Comparison of ENCODE assay signal across 10 mouse cellular contexts in the genomic region with DNA sequence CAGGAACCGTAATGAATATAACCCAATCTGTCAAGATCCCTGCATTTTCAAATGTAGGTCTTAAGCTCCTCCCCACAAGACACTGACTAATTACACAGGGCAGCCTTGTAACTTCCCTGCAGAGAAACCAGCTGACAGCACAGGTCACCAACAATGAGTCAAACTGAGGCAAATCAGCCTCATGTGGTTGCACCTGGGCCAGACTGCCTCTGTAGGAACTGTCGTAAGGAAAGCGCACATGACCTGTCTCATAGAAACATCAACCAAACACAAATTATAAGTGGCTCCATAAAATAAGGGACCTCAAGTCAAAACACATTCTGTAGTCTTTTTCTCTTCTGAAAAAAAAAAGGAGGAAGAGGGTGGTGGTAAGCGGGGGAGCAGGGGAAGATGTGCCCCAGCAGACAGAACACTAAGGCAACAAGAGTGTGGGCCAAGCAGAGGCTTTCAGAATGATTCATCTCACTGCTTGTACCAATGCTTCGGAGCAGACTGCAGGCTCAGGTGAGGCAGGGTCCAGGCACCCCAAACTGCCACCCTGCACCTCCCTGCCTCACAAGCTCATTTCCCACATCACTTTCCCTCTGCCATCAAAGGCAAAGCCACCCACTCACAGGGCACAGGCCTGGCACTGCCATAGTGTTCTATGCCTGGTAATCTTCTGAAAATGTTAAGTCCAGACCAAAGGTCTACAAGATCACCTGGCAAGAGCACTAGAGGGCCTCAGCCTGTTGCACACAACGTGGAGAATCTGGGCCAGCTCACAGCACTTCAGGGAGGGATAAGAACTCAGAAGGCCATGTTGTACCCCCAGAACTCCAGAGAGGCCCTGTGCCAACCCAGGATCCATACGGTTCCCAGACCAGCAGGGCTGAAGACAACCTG. TPM values are rescaled to one million over a fixed set of nuclear protein-coding genes. Genes with fewer than 3 reads are reported as not detected.
DNase-seq lines count a peak whose midpoint lies in the region; ATAC-seq and TF ChIP-seq lines count a peak whose summit lies in the region.
"Had no signal": no experiment of that assay in that cellular context is flagged by ENCODE, and none has a peak within 500 bp of the region (broad histone marks: within the 10 kb centered on the region; RNA-seq: fewer than 3 reads in every experiment).

No protein-coding gene starts in this region.

- peak overlapping the region; percentile 31; the same call in 1 of the 2 replicates for H3K27ac ChIP-seq in intestine, embryonic 16.5 days (ENCODE audit: low read length)
- H3K27ac ChIP-seq in intestine, embryonic 15.5 days, result no peak overlapping the region
- peak overlapping the region; percentile 55 for H3K27ac ChIP-seq in thymus, adult 2 months (ENCODE audit: control insufficient read depth, insufficient read depth, low read length)
- H3K27ac ChIP-seq in limb, embryonic 10.5 days, result peak overlapping the region; percentile 25; the same call in 1 of the 2 replicates

- no peak for ATAC-seq in intestine, embryonic 16.5 days
- no peak for ATAC-seq in intestine, embryonic 15.5 days

- H3K4me3 ChIP-seq in intestine, embryonic 16.5 days (ENCODE audit: low read length), result no peak overlapping the region
- H3K4me3 ChIP-seq in intestine, embryonic 15.5 days (replicated peaks), result no peak overlapping the region
- H3K4me3 ChIP-seq in thymus, adult 2 months (ENCODE audit: control insufficient read depth, insufficient read depth, low read length), result no peak overlapping the region
- no peak overlapping the region for H3K4me3 ChIP-seq in limb, embryonic 10.5 days

- H3K9me3 ChIP-seq in intestine, embryonic 16.5 days (ENCODE audit: control insufficient read depth, low read length), result no peaks in the 10 kb centered on the region
- H3K9me3 ChIP-seq in intestine, embryonic 15.5 days, result no peaks in the 10 kb centered on the region
- H3K9me3 ChIP-seq in limb, embryonic 10.5 days (replicated peaks), result no peaks in the 10 kb centered on the region

- no peak for DNase-seq in thymus, adult 2 months
- DNase-seq in thymus, postnatal 36 days, result no peak
- no peak for DNase-seq in limb, embryonic 10.5 days (ENCODE audit: low spot score)
- no peak for DNase-seq in cerebellum, postnatal 36 days
- DNase-seq in embryo, embryonic 10 days (ENCODE audit: low spot score), result no peak
- DNase-seq in cerebellum, postnatal 14 days, result no peak
- DNase-seq: embryo, embryonic 11 days; right cerebral cortex, postnatal 25 days had no signal

- H3K4me1 ChIP-seq in intestine, embryonic 16.5 days (ENCODE audit: control insufficient read depth, insufficient read depth, low read length), result peaks cover 42% of the 10 kb centered on the region
- H3K4me1 ChIP-seq in intestine, embryonic 15.5 days (replicated peaks), result peaks cover 27% of the 10 kb centered on the region
- peaks cover 62% of the 10 kb centered on the region for H3K4me1 ChIP-seq in thymus, adult 2 months (replicated peaks; ENCODE audit: control insufficient read depth, insufficient read depth, low read length)
- peaks cover 61% of the 10 kb centered on the region for H3K4me1 ChIP-seq in limb, embryonic 10.5 days

- H3K27me3 ChIP-seq in intestine, embryonic 16.5 days (replicated peaks; ENCODE audit: control insufficient read depth, insufficient read depth, low read length), result no peaks in the 10 kb centered on the region
- H3K27me3 ChIP-seq in intestine, embryonic 15.5 days (replicated peaks), result no peaks in the 10 kb centered on the region
- no peaks in the 10 kb centered on the region for H3K27me3 ChIP-seq in thymus, adult 2 months (ENCODE audit: control insufficient read depth, insufficient read depth, low read length)
- H3K27me3 ChIP-seq in limb, embryonic 10.5 days (ENCODE audit: low read depth, poor library complexity, severe bottlenecking), result no peaks in the 10 kb centered on the region

- H3K4me2 ChIP-seq in intestine, embryonic 16.5 days (ENCODE audit: low read depth, low read length), result no peak overlapping the region
- no peak overlapping the region for H3K4me2 ChIP-seq in intestine, embryonic 15.5 days (replicated peaks)

- no peaks in the 10 kb centered on the region for H3K36me3 ChIP-seq in intestine, embryonic 16.5 days (ENCODE audit: control insufficient read depth, insufficient read depth, low read length)
- no peaks in the 10 kb centered on the region for H3K36me3 ChIP-seq in intestine, embryonic 15.5 days
- H3K36me3 ChIP-seq in thymus, adult 2 months (ENCODE audit: control insufficient read depth, insufficient read depth, low read length), result no peaks in the 10 kb centered on the region
- peaks cover 37% of the 10 kb centered on the region for H3K36me3 ChIP-seq in limb, embryonic 10.5 days

- no peak for TF ChIP-seq CTCF in thymus, adult 2 months (IDR thresholded peaks at IDR 0.05; ENCODE audit: borderline replicate concordance, control insufficient read depth, extremely low read depth, insufficient read depth, low read length, poor library complexity)

- no peak for TF ChIP-seq POLR2A in thymus, adult 2 months (IDR thresholded peaks at IDR 0.05; ENCODE audit: control insufficient read depth, extremely low read depth, insufficient read depth, low read length, poor library complexity)

- 0 out of 2 replicates have a peak overlapping the region, but pooled peaks have one; percentile 2 for H3K9ac ChIP-seq in intestine, embryonic 16.5 days (ENCODE audit: low read depth, low read length)
- H3K9ac ChIP-seq in intestine, embryonic 15.5 days, result no peak overlapping the region

- WGBS in intestine, embryonic 16.5 days, result 75% methylated on average over 7 of the region's 7 CpGs
- WGBS in intestine, embryonic 15.5 days, result 77% methylated on average over 7 of the region's 7 CpGs
- 32% methylated on average over 7 of the region's 7 CpGs for WGBS in thymus, adult 2 months
- 83% methylated on average over 7 of the region's 7 CpGs for WGBS in limb, embryonic 10.5 days

RNA-seq across cellular contexts. Expression of a gene that starts 16.6 kb away (rescaled TPM):
- polyA plus RNA-seq in intestine, embryonic 16.5 days (2015; fragmentation: Nextera tagmentation; extraction: Ambion mirVana), result 65.0 and 65.6 TPM in 2 replicates
- polyA plus RNA-seq in intestine, embryonic 15.5 days (2015; fragmentation: Nextera tagmentation; extraction: Ambion mirVana), result 56.8 and 61.0 TPM in 2 replicates
- 86.4 and 87.4 TPM in 2 replicates for polyA plus RNA-seq in thymus, adult 2 months (2012; rRNA removed)
- polyA plus RNA-seq in limb, embryonic 10.5 days (2016; fragmentation: Nextera tagmentation; extraction: Ambion mirVana), result 75.3 and 77.6 TPM in 2 replicates

RNA-seq across cellular contexts. Expression of a gene that starts 56.9 kb away (rescaled TPM):
- 0.11 and 0.13 TPM in 2 replicates for polyA plus RNA-seq in intestine, embryonic 16.5 days (2015; fragmentation: Nextera tagmentation; extraction: Ambion mirVana)
- 0.13 and 0.14 TPM in 2 replicates for polyA plus RNA-seq in intestine, embryonic 15.5 days (2015; fragmentation: Nextera tagmentation; extraction: Ambion mirVana)
- polyA plus RNA-seq in thymus, adult 2 months (2012; rRNA removed), result 5.4 and 7.0 TPM in 2 replicates
- 0.10 and 0.25 TPM in 2 replicates for polyA plus RNA-seq in limb, embryonic 10.5 days (2016; fragmentation: Nextera tagmentation; extraction: Ambion mirVana)
